Mouse (Mus musculus) left cerebral cortex, adult 8-10 months (tissue): ENCODE results near the gene Kynu. TPM values are rescaled to one million over a fixed set of nuclear protein-coding genes. Genes with fewer than 3 reads are reported as not detected.

Experiments
- DNase-seq, 2 experiments: peaks; one replicate each; pipeline ENCODE4 v3.0.0; 2022; ENCODE audit warnings: low spot score in 2 of 2
- total RNA-seq, 4 experiments: library from RNA; stranded (reverse); gene quantifications; 2 replicates each; pipeline ENCODE4 v1.2.4; 2022

The Kynu gene
- total RNA-seq, 4 experiments from 2014 or later: 0.27 to 0.98 TPM; not detected in 2

GRCm38 (mm10) chr2:43636498-43636897, 81.4 kb downstream of the Kynu start:
- no peak for DNase-seq

DNA sequence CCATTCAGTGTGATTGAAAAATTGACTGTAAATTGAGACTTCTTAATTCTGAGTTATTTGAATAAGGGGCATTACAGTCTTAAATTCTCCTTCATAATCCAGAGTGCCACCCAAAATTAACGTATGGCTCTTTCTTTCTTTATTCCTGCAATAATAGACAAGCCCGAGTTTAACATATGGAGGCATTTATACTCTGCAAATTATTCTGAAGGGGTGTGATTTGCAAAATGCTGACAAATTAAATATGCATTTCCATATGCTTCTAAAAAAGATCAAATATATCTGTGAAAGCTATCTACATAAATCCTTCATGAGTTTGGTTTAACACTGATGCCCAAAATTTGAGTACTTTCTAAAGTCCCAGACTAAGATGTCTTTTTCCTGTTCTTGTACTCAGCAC, 91.8 kb downstream of the Kynu start:
- no peak for DNase-seq

DNA sequence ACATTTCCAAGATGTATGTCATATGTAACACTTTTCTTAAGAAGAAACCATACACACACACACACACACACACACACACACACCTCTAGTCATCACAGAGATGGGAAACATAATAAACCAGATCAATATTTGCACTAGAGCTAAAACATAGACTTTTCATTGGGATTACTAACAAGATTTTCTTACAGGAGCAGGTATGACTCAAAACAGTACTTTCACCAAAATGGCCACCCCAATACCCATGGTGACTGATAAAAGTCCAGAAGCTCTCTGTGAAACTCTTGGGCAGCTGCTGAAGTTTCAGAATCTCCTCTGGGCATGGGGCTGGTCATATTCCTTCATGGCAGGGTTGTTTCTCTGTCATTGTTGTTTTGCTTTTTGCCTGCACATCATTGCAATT, 114.5 kb downstream of the Kynu start:
- DNase-seq: no peak

GRCm38 (mm10) chr2:43673619-43674018, 118.5 kb downstream of the Kynu start:
- DNase-seq: peak; percentile 25 to 43

DNA sequence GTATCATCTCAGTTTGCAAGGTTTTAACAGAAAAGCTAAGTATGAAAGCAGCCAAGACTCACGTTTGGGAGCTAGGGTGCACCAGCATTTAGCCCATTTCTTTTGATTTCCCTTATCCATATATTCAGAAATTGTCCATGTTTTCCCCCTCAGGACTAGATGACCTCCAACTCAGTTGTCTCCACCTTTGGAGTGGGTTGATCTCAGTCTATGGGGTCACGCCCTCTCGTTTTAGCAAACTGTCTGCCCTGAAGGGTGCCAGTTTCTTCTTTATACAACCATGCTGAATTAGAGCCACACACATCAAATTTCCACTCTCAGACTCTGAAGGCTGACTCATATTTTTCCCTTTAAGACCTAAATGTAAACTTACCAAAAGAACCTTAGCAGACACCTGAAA, 119.0 kb downstream of the Kynu start:
- no peak for DNase-seq

GRCm38 (mm10) chr2:43675277-43675676, 120.1 kb downstream of the Kynu start:
- no peak for DNase-seq

- no peak for DNase-seq
These were observed 135.3 kb downstream of the Kynu start for GRCm38 (mm10) chr2:43690402-43690801.

GRCm38 (mm10) chr2:43691290-43691689, 136.2 kb downstream of the Kynu start:
- no peak for DNase-seq

DNA sequence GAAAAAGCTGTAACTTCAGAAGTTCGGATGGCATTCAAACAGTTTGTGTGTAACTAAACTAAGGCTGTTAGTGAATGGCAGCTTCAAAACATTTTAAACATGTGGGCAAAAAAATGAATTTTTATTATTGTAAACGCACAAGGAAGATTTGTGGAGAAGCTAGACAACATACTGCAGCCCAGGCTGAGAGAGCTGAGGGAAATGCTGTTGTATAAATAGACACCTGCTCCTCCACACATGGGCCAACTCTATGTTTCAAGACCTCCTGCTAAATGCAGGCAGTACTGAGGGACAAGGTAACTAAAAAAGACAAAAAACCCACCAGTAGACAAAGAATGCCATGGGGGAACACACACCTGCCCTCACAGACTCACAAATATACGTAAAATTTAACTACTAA, 140.5 kb downstream of the Kynu start:
- DNase-seq: no peak

DNA sequence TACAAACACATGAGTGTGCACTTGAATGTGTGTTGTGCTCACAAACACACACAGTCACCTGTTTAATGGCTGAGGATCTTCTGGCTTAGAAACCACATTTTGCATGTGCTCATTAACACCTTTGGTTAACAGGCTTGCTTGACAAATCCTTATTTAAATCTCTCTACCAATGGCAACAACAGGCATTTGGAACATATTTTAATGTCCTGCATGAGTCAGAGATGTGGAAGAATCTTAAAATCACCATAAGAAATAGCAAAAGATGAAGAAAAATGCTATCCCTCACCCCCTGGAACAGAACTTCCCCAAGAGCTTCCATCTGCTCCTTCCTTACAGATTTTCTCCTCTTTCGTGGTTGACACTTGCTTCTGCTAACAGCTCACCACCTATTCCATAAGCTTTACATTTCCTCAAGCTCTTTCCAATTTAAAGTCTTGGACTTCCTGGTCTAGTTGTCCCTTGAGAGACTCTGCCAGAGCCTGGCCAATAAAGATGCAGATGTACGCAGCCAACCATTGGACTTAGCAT, 157.5 kb downstream of the Kynu start:
- peak in 1 of 2 experiments; percentile 30 for DNase-seq

- DNase-seq: peak; percentile 41 to 44
These were observed 167.4 kb downstream of the Kynu start for GRCm38 (mm10) chr2:43722446-43723103.

DNA sequence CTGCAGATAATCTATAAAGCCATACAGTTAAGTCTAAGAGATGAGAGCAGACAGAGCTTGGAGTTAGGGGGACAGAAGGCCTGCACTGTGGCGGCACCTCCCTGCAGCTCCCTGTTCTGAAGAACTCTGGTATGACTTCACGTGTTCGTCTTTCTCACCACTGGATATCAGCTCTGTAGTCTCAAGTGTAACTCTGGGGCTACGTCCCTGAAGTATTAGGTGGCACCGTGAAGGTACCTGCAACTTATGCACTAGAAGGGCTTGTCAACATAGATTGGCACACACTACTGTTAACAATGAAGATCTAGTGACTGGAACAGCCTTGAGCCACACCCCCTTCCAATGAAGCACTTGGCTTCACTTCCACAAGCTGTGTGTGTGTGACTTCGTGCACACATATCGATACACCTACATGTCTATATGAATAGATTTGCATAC, 168.0 kb downstream of the Kynu start:
- no peak for DNase-seq

GRCm38 (mm10) chr2:43727181-43727580, 172.1 kb downstream of the Kynu start:
- DNase-seq: no peak

- DNase-seq: no peak
These were observed 172.6 kb downstream of the Kynu start for GRCm38 (mm10) chr2:43727693-43728092.

GRCm38 (mm10) chr2:43728831-43729230, 173.7 kb downstream of the Kynu start:
- DNase-seq: no peak

Other genes starting within 250 kb of the Kynu start
- 1 to 10 TPM; 7.8 to 10.0 (median 8.8) TPM for gene Arhgap15, start 193.5 kb downstream of the Kynu start, total RNA-seq